In genomic region chr11:113583879-113584661, GRCm38 (mm10) we compare ENCODE assay signal across 12 mouse cellular contexts. TPM values are rescaled to one million over a fixed set of nuclear protein-coding genes. Genes with fewer than 3 reads are reported as not detected.
DNase-seq lines count a peak whose midpoint lies in the region; ATAC-seq lines count a peak whose summit lies in the region.
"Had no signal": no experiment of that assay in that cellular context is flagged by ENCODE, and none has a peak within 500 bp of the region (broad histone marks: within the 10 kb centered on the region; RNA-seq: fewer than 3 reads in every experiment).

No protein-coding gene starts in this region.

- ATAC-seq in hindbrain, embryonic 15.5 days (ENCODE audit: low FRiP score, low read depth), result peak; percentile 63; the same call in 1 of the 2 replicates
- peak; percentile 57 for ATAC-seq in midbrain, embryonic 11.5 days (ENCODE audit: low FRiP score)
- no peak for ATAC-seq in megakaryocyte progenitor cell, adult 5-6 weeks (replicated peaks; ENCODE audit: poor library complexity)
- no peak for ATAC-seq in frontal cortex, adult (ENCODE audit: low TSS enrichment)

- 21% methylated on average over 11 of the region's 11 CpGs for WGBS in hindbrain, embryonic 15.5 days
- 57% methylated on average over 11 of the region's 11 CpGs for WGBS in midbrain, embryonic 11.5 days

- H3K36me3 ChIP-seq in hindbrain, embryonic 15.5 days, result no peaks in the 10 kb centered on the region
- no peaks in the 10 kb centered on the region for H3K36me3 ChIP-seq in midbrain, embryonic 11.5 days (ENCODE audit: control insufficient read depth, insufficient read depth, low read length)
- H3K36me3 ChIP-seq: embryonic facial prominence, embryonic 13.5 days; G1E had no signal

- DNase-seq in Muller cell, postnatal 12 days (ENCODE audit: inconsistent ontology term), result peak; percentile 5
- peak; percentile 57 for DNase-seq in embryo, embryonic 11 days
- no peak for DNase-seq in midbrain, embryonic 11.5 days (ENCODE audit: low spot score, missing footprints)
- no peak for DNase-seq in right cerebral cortex, postnatal 10 days (ENCODE audit: low spot score in 2 of 2)
- no peak for DNase-seq in spleen, postnatal 36 days (ENCODE audit: low spot score in 2 of 2)

- peak overlapping the region; percentile 34 for H3K27ac ChIP-seq in hindbrain, embryonic 15.5 days (replicated peaks)
- H3K27ac ChIP-seq in midbrain, embryonic 11.5 days (ENCODE audit: low read depth, low read length), result peak overlapping the region; percentile 42
- H3K27ac ChIP-seq: embryonic facial prominence, embryonic 13.5 days; kidney, postnatal 0 days; liver, embryonic 14.5 days had no signal

- H3K4me1 ChIP-seq in hindbrain, embryonic 15.5 days (replicated peaks), result peaks cover 9% of the 10 kb centered on the region
- H3K4me1 ChIP-seq in midbrain, embryonic 11.5 days (ENCODE audit: control insufficient read depth, insufficient read depth, low read length), result no peaks in the 10 kb centered on the region; the same call in 1 of the 2 replicates

- no peak overlapping the region for H3K4me3 ChIP-seq in hindbrain, embryonic 15.5 days
- H3K4me3 ChIP-seq in midbrain, embryonic 11.5 days (ENCODE audit: low read depth, low read length), result no peak overlapping the region
- H3K4me3 ChIP-seq: embryonic facial prominence, embryonic 13.5 days had no signal

- no peak overlapping the region for H3K4me2 ChIP-seq in hindbrain, embryonic 15.5 days
- no peak overlapping the region for H3K4me2 ChIP-seq in midbrain, embryonic 11.5 days
- H3K4me2 ChIP-seq: embryonic facial prominence, embryonic 13.5 days had no signal

- no peaks in the 10 kb centered on the region for H3K27me3 ChIP-seq in hindbrain, embryonic 15.5 days
- H3K27me3 ChIP-seq in midbrain, embryonic 11.5 days (ENCODE audit: control insufficient read depth, insufficient read depth, low read length), result no peaks in the 10 kb centered on the region
- H3K27me3 ChIP-seq: embryonic facial prominence, embryonic 13.5 days had no signal

- H3K9me3 ChIP-seq in hindbrain, embryonic 15.5 days, result no peaks in the 10 kb centered on the region
- no peaks in the 10 kb centered on the region for H3K9me3 ChIP-seq in midbrain, embryonic 11.5 days (ENCODE audit: control insufficient read depth, low read length)
- H3K9me3 ChIP-seq: embryonic facial prominence, embryonic 13.5 days had no signal

- no peak overlapping the region for H3K9ac ChIP-seq in hindbrain, embryonic 15.5 days
- no peak overlapping the region for H3K9ac ChIP-seq in midbrain, embryonic 11.5 days (ENCODE audit: low read length)
- H3K9ac ChIP-seq: embryonic facial prominence, embryonic 13.5 days; liver, embryonic 14.5 days had no signal

RNA-seq across cellular contexts. Expression of gene Sstr2, which starts 35.1 kb away (rescaled TPM):
- 26.8 and 28.1 TPM in 2 replicates for polyA plus RNA-seq in hindbrain, embryonic 15.5 days (2015; fragmentation: Nextera tagmentation; extraction: Ambion mirVana)
- polyA plus RNA-seq in midbrain, embryonic 11.5 days (2014; fragmentation: Nextera tagmentation; extraction: Ambion mirVana), result 12.4 and 12.6 TPM in 2 replicates
- 0.35 and 0.46 TPM in 2 replicates for total RNA-seq in megakaryocyte progenitor cell, adult 5-6 weeks (2015)
- total RNA-seq in megakaryocyte progenitor cell, adult 5-6 weeks (2017), result 1.6 TPM in 1 of 2 replicates, not detected in the other
- polyA plus RNA-seq: G1E had no signal

Comparison
In these comparisons a context has a peak if more than half of its experiments do, and no peak if none do; other contexts are left out.
1. DNase-seq: peak in Muller cell, postnatal 12 days (single experiment) and embryo, embryonic 11 days (single experiment); none in midbrain, embryonic 11.5 days (single experiment), right cerebral cortex, postnatal 10 days (0 of 2) and spleen, postnatal 36 days (0 of 2).
2. ATAC-seq: peak in hindbrain, embryonic 15.5 days (single experiment) and midbrain, embryonic 11.5 days (single experiment); none in megakaryocyte progenitor cell, adult 5-6 weeks (single experiment) and frontal cortex, adult (single experiment).